ENCODE assay signal across 8 mouse cellular contexts in genomic region chr2:147927792-147928670, GRCm38 (mm10).
DNase-seq lines count a peak whose midpoint lies in the region; ATAC-seq and TF ChIP-seq lines count a peak whose summit lies in the region.

No protein-coding gene starts in this region.

- no peaks in the 10 kb centered on the region for H3K9me3 ChIP-seq in limb, embryonic 13.5 days
- H3K9me3 ChIP-seq in stomach, postnatal 0 days (ENCODE audit: control insufficient read depth, low read length): no peaks in the 10 kb centered on the region

- no peak for TF ChIP-seq EP300 in stomach, postnatal 0 days (optimal IDR thresholded peaks at IDR 0.05)

- WGBS in kidney, adult 2 months: 11% methylated on average over 10 of the region's 10 CpGs
- WGBS in limb, embryonic 13.5 days: 16% methylated on average over 10 of the region's 10 CpGs
- 42% methylated on average over 10 of the region's 10 CpGs for WGBS in stomach, postnatal 0 days

- no peaks in the 10 kb centered on the region; the same call in 1 of the 2 replicates for H3K27me3 ChIP-seq in kidney, adult 2 months (replicated peaks; ENCODE audit: control insufficient read depth, insufficient read depth, low read length)
- no peaks in the 10 kb centered on the region for H3K27me3 ChIP-seq in limb, embryonic 13.5 days
- H3K27me3 ChIP-seq in stomach, postnatal 0 days (ENCODE audit: control insufficient read depth, insufficient read depth, low read length): no peaks in the 10 kb centered on the region

- 0 out of 2 replicates have a peak, but pooled peaks cover 6% of the 10 kb centered on the region for H3K4me1 ChIP-seq in kidney, adult 2 months (ENCODE audit: control insufficient read depth, insufficient read depth, low read length)
- no peaks in the 10 kb centered on the region; the same call in 1 of the 2 replicates for H3K4me1 ChIP-seq in limb, embryonic 13.5 days
- no peaks in the 10 kb centered on the region for H3K4me1 ChIP-seq in stomach, postnatal 0 days (replicated peaks; ENCODE audit: control insufficient read depth, insufficient read depth)

- H3K4me2 ChIP-seq in limb, embryonic 13.5 days (replicated peaks): 0 out of 2 replicates have a peak overlapping the region, but pooled peaks have one; percentile 7
- no peak overlapping the region for H3K4me2 ChIP-seq in stomach, postnatal 0 days (replicated peaks; ENCODE audit: low read depth)

- peak; percentile 16 for DNase-seq in embryo, embryonic 11 days
- DNase-seq in embryo, embryonic 9.5 days (ENCODE audit: extremely low spot score): no peak
- peak; percentile 10 to 11 for DNase-seq in cerebellum, adult 18-20 months
- DNase-seq in kidney, adult 2 months: peak; percentile 88
- no peak for DNase-seq in stomach, postnatal 0 days (ENCODE audit: low spot score)
- no peak for DNase-seq in gastrocnemius, adult 8-10 months (ENCODE audit: low spot score in 2 of 2)
- no peak for DNase-seq in adrenal gland, postnatal 10 days

- H3K4me3 ChIP-seq in kidney, adult 2 months (ENCODE audit: insufficient read depth, low read depth, low read length): no peak overlapping the region
- no peak overlapping the region for H3K4me3 ChIP-seq in limb, embryonic 13.5 days
- H3K4me3 ChIP-seq in stomach, postnatal 0 days (ENCODE audit: low read depth, low read length): no peak overlapping the region

- TF ChIP-seq POLR2A in kidney, adult 2 months (IDR thresholded peaks at IDR 0.05; ENCODE audit: low read depth, low read length): no peak

- ATAC-seq in limb, embryonic 13.5 days (ENCODE audit: low FRiP score, low read depth): no peak
- no peak for ATAC-seq in stomach, postnatal 0 days (ENCODE audit: low FRiP score, low TSS enrichment)

- no peaks in the 10 kb centered on the region for H3K36me3 ChIP-seq in kidney, adult 2 months (ENCODE audit: control insufficient read depth, insufficient read depth, low read length)
- H3K36me3 ChIP-seq in limb, embryonic 13.5 days: no peaks in the 10 kb centered on the region
- no peaks in the 10 kb centered on the region for H3K36me3 ChIP-seq in stomach, postnatal 0 days (ENCODE audit: control insufficient read depth, insufficient read depth, low read length)

- no peak overlapping the region for H3K9ac ChIP-seq in limb, embryonic 13.5 days
- H3K9ac ChIP-seq in stomach, postnatal 0 days (ENCODE audit: low read length): no peak overlapping the region

- TF ChIP-seq CTCF in kidney, adult 2 months (conservative IDR thresholded peaks at IDR 0.05; ENCODE audit: insufficient read depth, insufficient read length, low read depth, low read length): no peak
- no peak for TF ChIP-seq CTCF in stomach, postnatal 0 days (IDR thresholded peaks at IDR 0.05; ENCODE audit: low read depth)

- no peak overlapping the region for H3K27ac ChIP-seq in kidney, adult 2 months (ENCODE audit: insufficient read depth, low read depth, low read length)
- no peak overlapping the region for H3K27ac ChIP-seq in limb, embryonic 13.5 days
- H3K27ac ChIP-seq in stomach, postnatal 0 days (replicated peaks): no peak overlapping the region

Comparison
In these comparisons a context has a peak if more than half of its experiments do, and no peak if none do; other contexts are left out.
1. DNase-seq: peak in embryo, embryonic 11 days (single experiment), cerebellum, adult 18-20 months (2 of 2) and kidney, adult 2 months (single experiment); none in embryo, embryonic 9.5 days (single experiment), stomach, postnatal 0 days (single experiment), gastrocnemius, adult 8-10 months (0 of 2) and adrenal gland, postnatal 10 days (single experiment).